Mouse (Mus musculus): ENCODE measurements around the gene Faim. TPM values are rescaled to one million over a fixed set of nuclear protein-coding genes. Genes with fewer than 3 reads are reported as not detected.
A peak's percentile ranks its signal among the peaks of the same experiment; 100 is the strongest.

The Faim gene
- polyA plus RNA-seq, 1 experiment from 2014 or later, result 61.3 TPM

DNA sequence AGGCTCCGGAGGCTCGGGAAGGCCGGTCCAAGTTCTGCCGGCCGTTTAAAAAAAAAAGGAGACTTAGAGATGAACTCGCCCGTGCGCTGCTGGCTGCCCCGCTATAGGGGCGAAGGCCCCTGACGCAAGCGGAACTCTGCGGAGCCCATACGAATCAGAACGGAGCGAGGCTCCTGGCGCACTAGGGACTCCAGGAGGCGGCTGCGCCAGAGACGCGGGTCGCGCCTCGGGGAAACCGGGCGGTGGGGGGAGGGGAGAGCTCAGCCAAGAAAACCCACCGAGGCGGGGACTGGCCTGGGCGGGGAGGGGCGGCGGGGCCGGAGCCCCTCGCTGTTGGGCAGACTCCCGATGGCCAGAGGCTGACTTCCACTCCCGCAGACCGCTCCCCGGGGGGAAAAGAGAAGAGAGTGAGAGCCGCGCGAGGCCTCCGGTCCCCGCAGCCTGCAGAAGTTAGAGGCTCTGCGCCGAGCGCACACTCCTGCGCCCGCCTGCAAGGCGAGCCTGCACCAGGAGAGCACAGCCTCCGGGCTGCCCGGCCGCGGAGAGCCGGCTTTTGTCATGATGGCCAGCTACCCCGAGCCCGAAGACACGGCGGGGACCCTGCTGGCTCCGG is 31.0 kb upstream of the Faim start, which contains the start of gene Foxl2:
Gene Foxl2 (plus strand): TSS at position 186 of the 613 bp plus-strand sequence.
- no peak for TF ChIP-seq CTCF (IDR thresholded peaks at IDR 0.05; ENCODE audit: low read depth)
- Histone ChIP-seq H3K9ac (ENCODE audit: low read depth, low read length) (no peak within 1 kb of the TSS), H3K4me3 (replicated peaks; ENCODE audit: low read depth, low read length) (peak within 1 kb of the TSS; percentile 42), H3K4me1 (replicated peaks; ENCODE audit: insufficient read depth, low read length) (peaks cover 22% of the 10 kb centered on the region; the same call in 1 of the 2 replicates), H3K27ac (no peak within 1 kb of the TSS), H3K4me2 (ENCODE audit: low read length) (peak within 1 kb of the TSS; percentile 76), H3K27me3 (ENCODE audit: insufficient read depth, low read length) (peaks cover 97% of the 10 kb centered on the region), H3K36me3 (ENCODE audit: insufficient read depth, low read length) (no peaks in the 10 kb centered on the region), H3K9me3 (replicated peaks; ENCODE audit: low read length) (no peaks in the 10 kb centered on the region)
- DNase-seq (ENCODE audit: low spot score), result no peak
- 0 out of 2 replicates have a peak, but pooled peaks have one; percentile 23 for ATAC-seq (replicated peaks; ENCODE audit: low FRiP score, low read depth)
- under 1% methylated on average over 48 of the region's 58 CpGs for WGBS

DNA sequence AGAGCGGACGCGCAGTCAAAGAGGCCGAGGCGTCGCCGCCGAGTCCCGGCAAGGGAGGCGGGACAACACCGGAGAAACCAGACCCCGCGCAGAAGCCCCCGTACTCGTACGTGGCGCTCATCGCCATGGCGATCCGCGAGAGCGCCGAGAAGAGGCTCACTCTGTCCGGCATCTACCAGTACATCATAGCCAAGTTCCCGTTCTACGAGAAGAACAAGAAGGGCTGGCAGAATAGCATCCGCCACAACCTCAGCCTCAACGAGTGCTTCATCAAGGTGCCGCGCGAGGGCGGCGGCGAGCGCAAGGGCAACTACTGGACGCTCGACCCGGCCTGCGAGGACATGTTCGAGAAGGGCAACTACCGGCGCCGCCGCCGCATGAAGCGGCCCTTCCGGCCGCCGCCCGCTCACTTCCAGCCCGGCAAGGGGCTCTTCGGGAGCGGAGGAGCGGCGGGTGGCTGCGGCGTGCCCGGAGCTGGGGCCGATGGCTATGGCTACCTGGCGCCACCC is 30.4 kb upstream of the Faim start:
- DNase-seq (ENCODE audit: low spot score), result no peak

DNA sequence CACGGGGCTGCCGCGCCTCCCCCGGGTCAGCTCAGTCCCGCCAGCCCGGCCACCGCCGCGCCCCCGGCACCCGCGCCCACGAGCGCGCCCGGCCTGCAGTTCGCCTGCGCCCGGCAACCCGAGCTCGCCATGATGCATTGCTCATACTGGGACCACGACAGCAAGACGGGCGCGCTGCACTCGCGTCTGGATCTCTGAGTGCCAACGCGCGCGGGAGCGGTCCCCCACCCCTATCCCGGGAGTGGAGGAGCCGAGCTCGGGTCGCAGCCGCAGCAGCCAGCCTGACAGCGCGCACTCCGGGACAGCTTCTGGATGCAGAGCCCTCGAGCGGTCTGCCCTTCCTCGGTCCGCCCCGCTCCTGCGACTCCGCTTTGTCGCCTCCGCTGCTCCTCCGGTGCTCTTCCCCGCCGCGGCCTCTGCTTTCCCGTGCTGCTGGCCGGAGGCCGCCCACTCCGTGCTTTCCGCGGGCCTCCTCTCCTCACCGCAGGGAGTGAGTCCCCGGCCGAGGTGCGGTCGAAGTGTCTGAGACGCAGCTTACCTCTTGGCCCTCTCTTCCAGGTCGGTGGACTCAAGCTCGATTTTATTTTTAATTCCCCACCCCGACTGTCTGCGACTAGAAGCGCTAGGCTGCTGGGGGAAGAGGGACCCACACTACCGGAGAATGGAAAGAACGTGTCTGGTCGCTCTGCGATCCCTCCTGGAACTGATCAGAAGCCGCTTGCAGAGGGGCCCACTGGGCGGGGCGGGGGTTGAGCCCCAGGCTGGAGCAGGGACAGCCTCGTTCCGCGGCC is 29.4 kb upstream of the Faim start:
- no peaks in the 10 kb centered on the region for H3K9me3 ChIP-seq (replicated peaks; ENCODE audit: low read length)
- H3K27me3 ChIP-seq (ENCODE audit: insufficient read depth, low read length), result peaks cover 95% of the 10 kb centered on the region
- ATAC-seq (replicated peaks; ENCODE audit: low FRiP score, low read depth) (peak; percentile 6; the same call in 1 of the 2 replicates), DNase-seq (ENCODE audit: low spot score) (no peak)
- H3K4me2 ChIP-seq (ENCODE audit: low read length), result peak overlapping the region; percentile 76
- peak overlapping the region; percentile 42 for H3K4me3 ChIP-seq (replicated peaks; ENCODE audit: low read depth, low read length)
- H3K27ac ChIP-seq, result no peak overlapping the region
- peaks cover 22% of the 10 kb centered on the region; the same call in 1 of the 2 replicates for H3K4me1 ChIP-seq (replicated peaks; ENCODE audit: insufficient read depth, low read length)
- TF ChIP-seq CTCF (IDR thresholded peaks at IDR 0.05; ENCODE audit: low read depth), result no peak
- under 1% methylated on average over 62 of the region's 80 CpGs for WGBS
- H3K36me3 ChIP-seq (ENCODE audit: insufficient read depth, low read length), result no peaks in the 10 kb centered on the region
- no peak overlapping the region for H3K9ac ChIP-seq (ENCODE audit: low read depth, low read length)

More for the DNA sequence above, 30.4 kb upstream of the Faim start:
- H3K9ac ChIP-seq (ENCODE audit: low read depth, low read length), result no peak overlapping the region
- H3K4me2 ChIP-seq (ENCODE audit: low read length), result peak overlapping the region; percentile 76
- peaks cover 22% of the 10 kb centered on the region; the same call in 1 of the 2 replicates for H3K4me1 ChIP-seq (replicated peaks; ENCODE audit: insufficient read depth, low read length)
- H3K27me3 ChIP-seq (ENCODE audit: insufficient read depth, low read length), result peaks cover 95% of the 10 kb centered on the region
- H3K9me3 ChIP-seq (replicated peaks; ENCODE audit: low read length), result no peaks in the 10 kb centered on the region
- peak overlapping the region; percentile 42 for H3K4me3 ChIP-seq (replicated peaks; ENCODE audit: low read depth, low read length)
- H3K27ac ChIP-seq, result no peak overlapping the region
- WGBS, result under 1% methylated on average over 59 of the region's 60 CpGs
- no peaks in the 10 kb centered on the region for H3K36me3 ChIP-seq (ENCODE audit: insufficient read depth, low read length)
- no peak for ATAC-seq (replicated peaks; ENCODE audit: low FRiP score, low read depth)
- no peak for TF ChIP-seq CTCF (IDR thresholded peaks at IDR 0.05; ENCODE audit: low read depth)

DNA sequence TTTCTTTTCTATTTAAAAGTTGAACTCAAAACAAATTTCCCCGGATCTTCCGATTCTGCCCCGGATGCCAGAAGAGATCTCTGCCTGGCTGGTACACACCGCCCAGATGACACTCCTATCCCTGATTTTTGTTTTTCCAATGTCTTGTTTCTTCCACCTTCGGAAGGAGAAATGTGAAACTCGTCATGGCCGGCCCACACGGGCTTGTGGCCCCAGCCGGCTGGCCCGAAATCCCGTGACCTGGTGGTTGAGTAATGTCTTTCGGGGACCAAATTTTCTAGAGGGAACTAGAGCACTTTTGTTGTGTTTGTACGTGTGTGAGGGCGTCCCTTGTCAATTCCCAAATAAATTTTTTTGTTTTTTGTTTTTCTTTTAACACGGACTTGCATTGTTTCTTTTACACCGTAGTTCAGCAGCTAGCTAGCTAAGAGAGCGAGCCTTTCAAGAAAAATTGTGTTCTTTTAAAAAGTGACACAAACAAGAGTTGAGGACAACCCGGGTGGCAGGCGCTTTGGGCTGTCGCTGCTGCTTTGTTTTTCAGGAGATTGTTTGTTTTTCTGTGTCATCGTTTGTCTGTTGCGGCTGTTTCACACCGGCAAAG is 28.3 kb upstream of the Faim start:
- DNase-seq (ENCODE audit: low spot score) (no peak), ATAC-seq (replicated peaks; ENCODE audit: low FRiP score, low read depth) (no peak)
- H3K27me3 ChIP-seq (ENCODE audit: insufficient read depth, low read length), result peaks cover 95% of the 10 kb centered on the region
- H3K4me1 ChIP-seq (replicated peaks; ENCODE audit: insufficient read depth, low read length), result peaks cover 22% of the 10 kb centered on the region; the same call in 1 of the 2 replicates
- H3K9me3 ChIP-seq (replicated peaks; ENCODE audit: low read length), result no peaks in the 10 kb centered on the region
- no peak for TF ChIP-seq CTCF (IDR thresholded peaks at IDR 0.05; ENCODE audit: low read depth)
- H3K4me3 ChIP-seq (replicated peaks; ENCODE audit: low read depth, low read length), result no peak overlapping the region
- H3K36me3 ChIP-seq (ENCODE audit: insufficient read depth, low read length), result no peaks in the 10 kb centered on the region
- WGBS, result 3% methylated on average over 23 of the region's 23 CpGs
- H3K4me2 ChIP-seq (ENCODE audit: low read length), result no peak overlapping the region
- H3K27ac ChIP-seq, result no peak overlapping the region
- H3K9ac ChIP-seq (ENCODE audit: low read depth, low read length), result no peak overlapping the region

DNA sequence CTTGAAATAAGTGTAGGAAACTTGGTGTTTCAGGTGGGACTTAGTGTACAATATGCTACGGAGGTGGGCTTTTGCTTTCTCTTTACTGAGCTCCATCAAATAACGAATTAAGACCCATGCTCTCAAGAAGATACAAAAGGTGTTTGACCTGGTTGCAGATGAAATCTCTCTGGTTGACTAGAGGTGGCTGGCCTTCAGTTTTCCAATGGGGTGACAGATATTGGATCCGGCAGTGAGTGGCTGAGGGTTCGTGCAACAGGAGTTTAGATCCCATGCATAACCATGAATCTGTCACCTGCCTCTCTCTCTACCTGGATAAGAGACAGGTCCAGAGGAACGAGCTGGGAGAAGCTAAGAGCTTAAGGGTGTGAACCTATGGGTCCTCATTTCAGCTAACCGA is 27.5 kb upstream of the Faim start:
- Histone ChIP-seq H3K27me3 (ENCODE audit: insufficient read depth, low read length) (peaks cover 95% of the 10 kb centered on the region), H3K4me1 (replicated peaks; ENCODE audit: insufficient read depth, low read length) (peaks cover 22% of the 10 kb centered on the region; the same call in 1 of the 2 replicates), H3K4me3 (replicated peaks; ENCODE audit: low read depth, low read length) (no peak overlapping the region), H3K9ac (ENCODE audit: low read depth, low read length) (no peak overlapping the region), H3K27ac (no peak overlapping the region), H3K4me2 (ENCODE audit: low read length) (no peak overlapping the region), H3K9me3 (replicated peaks; ENCODE audit: low read length) (no peaks in the 10 kb centered on the region), H3K36me3 (ENCODE audit: insufficient read depth, low read length) (no peaks in the 10 kb centered on the region)
- ATAC-seq (replicated peaks; ENCODE audit: low FRiP score, low read depth) (no peak), DNase-seq (ENCODE audit: low spot score) (no peak)
- no peak for TF ChIP-seq CTCF (IDR thresholded peaks at IDR 0.05; ENCODE audit: low read depth)
- 1% methylated on average over 6 of the region's 6 CpGs for WGBS

DNA sequence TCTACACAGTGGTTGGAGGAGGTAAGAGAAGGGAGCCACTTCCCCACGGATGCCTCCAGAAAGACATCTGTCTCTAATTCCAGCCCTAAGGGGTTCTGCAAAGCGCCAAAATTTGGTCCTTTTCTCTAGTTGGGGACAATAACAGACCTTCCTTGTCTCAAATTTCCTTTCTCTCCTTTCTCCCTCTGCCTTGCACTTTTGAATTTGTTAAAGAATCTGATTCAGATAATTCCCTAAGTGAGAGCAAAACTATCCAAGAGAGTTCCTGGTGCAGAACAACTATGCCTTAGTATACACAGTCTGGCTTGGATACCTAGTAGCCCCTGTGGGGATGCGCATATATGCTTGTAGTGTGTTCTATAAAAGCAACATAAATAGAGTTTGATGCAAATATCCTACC is 26.3 kb upstream of the Faim start:
- H3K9me3 ChIP-seq (replicated peaks; ENCODE audit: low read length), result no peaks in the 10 kb centered on the region
- no peak overlapping the region for H3K4me3 ChIP-seq (replicated peaks; ENCODE audit: low read depth, low read length)
- ATAC-seq (replicated peaks; ENCODE audit: low FRiP score, low read depth) (no peak), DNase-seq (ENCODE audit: low spot score) (no peak)
- 28% methylated on average over 3 of the region's 3 CpGs for WGBS
- no peak overlapping the region for H3K4me2 ChIP-seq (ENCODE audit: low read length)
- H3K36me3 ChIP-seq (ENCODE audit: insufficient read depth, low read length), result no peaks in the 10 kb centered on the region
- peaks cover 20% of the 10 kb centered on the region; the same call in 1 of the 2 replicates for H3K4me1 ChIP-seq (replicated peaks; ENCODE audit: insufficient read depth, low read length)
- H3K27ac ChIP-seq, result no peak overlapping the region
- H3K9ac ChIP-seq (ENCODE audit: low read depth, low read length), result no peak overlapping the region
- TF ChIP-seq CTCF (IDR thresholded peaks at IDR 0.05; ENCODE audit: low read depth), result no peak
- H3K27me3 ChIP-seq (ENCODE audit: insufficient read depth, low read length), result peaks cover 93% of the 10 kb centered on the region

Measured in kidney, postnatal 0 days (tissue).